Mouse (Mus musculus) forebrain, embryonic 16.5 days (tissue): Measurements from ENCODE around the gene Tmtc4. TPM values are rescaled to one million over a fixed set of nuclear protein-coding genes. Genes with fewer than 3 reads are reported as not detected.
A peak's percentile ranks its signal among the peaks of the same experiment; 100 is the strongest.

Source experiments
- ATAC-seq: fragments of 200-750 bp; cut with Nextera tagmentation; 2 replicates; pipeline ENCODE4 v1.8.0; 2017; ENCODE audit warnings: mild to moderate bottlenecking, moderate library complexity
- H3K27ac ChIP-seq: fragments of 300-500 bp; sonication (generic); 2 replicates; pipeline ENCODE4 v1.5.1; 2014; ENCODE audit warnings: low read length, control low read depth
- H3K27me3 ChIP-seq: fragments of 300-500 bp; sonication (generic); replicated peaks from 2 replicates; pipeline ENCODE4 v1.6.1; 2014; ENCODE audit warnings: low read length; ENCODE audit not compliant: control insufficient read depth, insufficient read depth
- H3K36me3 ChIP-seq: fragments of 300-500 bp; sonication (generic); 2 replicates; pipeline ENCODE4 v1.6.1; 2014; ENCODE audit not compliant: control insufficient read depth, insufficient read depth
- H3K4me1 ChIP-seq: fragments of 300-500 bp; sonication (generic); replicated peaks from 2 replicates; pipeline ENCODE4 v1.6.1; 2014; ENCODE audit warnings: low read length; ENCODE audit not compliant: control insufficient read depth, insufficient read depth
- H3K4me2 ChIP-seq: fragments of 300-500 bp; sonication (generic); 2 replicates; pipeline ENCODE4 v1.6.1; 2014; ENCODE audit warnings: mild to moderate bottlenecking, low read length, control low read depth
- H3K4me3 ChIP-seq: fragments of 300-500 bp; sonication (generic); replicated peaks from 2 replicates; pipeline ENCODE4 v1.5.1; 2014; ENCODE audit warnings: mild to moderate bottlenecking, low read length, control low read depth
- H3K9ac ChIP-seq: fragments of 300-500 bp; sonication (generic); replicated peaks from 2 replicates; pipeline ENCODE4 v1.6.1; 2014; ENCODE audit warnings: low read depth, low read length, control low read depth
- H3K9me3 ChIP-seq: fragments of 300-500 bp; sonication (generic); 2 replicates; pipeline ENCODE4 v1.6.1; 2016; ENCODE audit warnings: low read length; ENCODE audit not compliant: control insufficient read depth
- WGBS: fragments of 180-500 bp; shearing (Covaris S2); extraction: QIAGEN DNeasy Blood & Tissue Kit; methylation state at CpG from one replicate; pipeline ENCODE4 v1.1.7; 2014; 5-methylcytosine and 5-hydroxymethylcytosine counted together
- polyA plus RNA-seq: library from polyadenylated mRNA; unstranded; fragments of >200 nt; fragmentation: Nextera tagmentation; extraction: Ambion mirVana; gene quantifications from 2 replicates; pipeline ENCODE4 v1.2.1, GENCODE M21; 2015

The Tmtc4 gene
- polyA plus RNA-seq, 1 experiment from 2014 or later: 40.3 TPM

DNA sequence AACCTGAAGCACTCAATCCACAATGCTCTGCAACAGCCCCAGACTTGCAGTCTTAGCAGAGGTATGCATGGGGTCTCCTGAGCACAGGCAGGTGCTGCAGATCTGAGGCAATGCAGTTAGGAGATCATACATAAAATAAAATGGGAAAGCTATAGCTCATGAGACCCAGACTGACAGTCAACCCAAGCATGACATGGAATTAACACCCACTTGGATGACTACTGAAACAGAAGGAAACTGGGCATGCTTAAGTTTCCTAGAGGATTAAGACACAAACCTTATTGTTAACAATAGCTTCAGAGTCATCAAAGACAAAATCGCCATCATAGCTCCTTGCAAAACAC lies 6.1 kb downstream of the Tmtc4 start:
- WGBS: 62% methylated on average over 1 of the region's 1 CpGs
- ATAC-seq: no peak

DNA sequence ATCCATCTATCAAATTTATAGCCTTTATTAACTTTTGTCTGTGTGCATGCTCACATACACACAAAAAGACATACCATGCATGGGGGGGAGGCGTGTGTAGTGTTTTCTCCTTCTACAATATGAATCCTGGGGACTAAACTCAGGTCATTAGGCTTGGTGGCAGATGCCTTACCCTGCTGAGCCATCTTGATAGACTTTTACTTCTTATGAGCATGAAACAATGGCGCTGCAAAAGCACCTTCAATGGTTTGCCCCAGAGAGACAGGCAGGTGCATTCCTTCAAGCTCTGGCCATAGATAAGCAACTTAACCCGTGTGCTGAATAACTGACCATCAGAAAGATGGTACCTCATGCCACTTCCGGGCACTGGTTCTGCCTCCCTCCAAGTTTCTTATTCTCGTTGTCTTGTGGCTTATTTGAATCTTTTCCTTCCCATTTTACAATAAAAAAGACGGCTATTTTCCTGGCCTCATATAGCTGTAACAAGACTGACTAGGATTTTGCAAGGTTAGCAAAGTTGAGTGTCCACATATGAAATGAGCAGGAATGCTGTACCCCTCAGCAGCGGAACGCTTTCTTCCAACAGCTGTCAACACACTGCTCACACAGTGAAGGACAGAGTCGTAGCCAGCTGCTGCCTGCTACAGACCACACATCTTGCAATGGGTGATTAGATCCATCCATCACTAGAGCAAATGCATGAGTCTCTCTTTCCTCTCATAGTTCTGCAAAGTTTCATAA lies 6.6 kb downstream of the Tmtc4 start:
- Histone ChIP-seq H3K27me3 (no peaks in the 10 kb centered on the region), H3K27ac (no peak overlapping the region), H3K9me3 (no peaks in the 10 kb centered on the region), H3K9ac (no peak overlapping the region), H3K4me3 (no peak overlapping the region), H3K36me3 (peaks cover 2% of the 10 kb centered on the region; the same call in 1 of the 2 replicates), H3K4me1 (peaks cover 11% of the 10 kb centered on the region), H3K4me2 (no peak overlapping the region)
- ATAC-seq: no peak
- 81% methylated on average over 9 of the region's 9 CpGs for WGBS

More for the DNA sequence above, 6.1 kb downstream of the Tmtc4 start:
- H3K27ac ChIP-seq: no peak overlapping the region
- no peaks in the 10 kb centered on the region for H3K36me3 ChIP-seq
- H3K9me3 ChIP-seq: no peaks in the 10 kb centered on the region
- no peak overlapping the region for H3K4me3 ChIP-seq
- no peaks in the 10 kb centered on the region for H3K27me3 ChIP-seq
- H3K4me1 ChIP-seq: peaks cover 13% of the 10 kb centered on the region
- H3K9ac ChIP-seq: no peak overlapping the region
- H3K4me2 ChIP-seq: no peak overlapping the region

DNA sequence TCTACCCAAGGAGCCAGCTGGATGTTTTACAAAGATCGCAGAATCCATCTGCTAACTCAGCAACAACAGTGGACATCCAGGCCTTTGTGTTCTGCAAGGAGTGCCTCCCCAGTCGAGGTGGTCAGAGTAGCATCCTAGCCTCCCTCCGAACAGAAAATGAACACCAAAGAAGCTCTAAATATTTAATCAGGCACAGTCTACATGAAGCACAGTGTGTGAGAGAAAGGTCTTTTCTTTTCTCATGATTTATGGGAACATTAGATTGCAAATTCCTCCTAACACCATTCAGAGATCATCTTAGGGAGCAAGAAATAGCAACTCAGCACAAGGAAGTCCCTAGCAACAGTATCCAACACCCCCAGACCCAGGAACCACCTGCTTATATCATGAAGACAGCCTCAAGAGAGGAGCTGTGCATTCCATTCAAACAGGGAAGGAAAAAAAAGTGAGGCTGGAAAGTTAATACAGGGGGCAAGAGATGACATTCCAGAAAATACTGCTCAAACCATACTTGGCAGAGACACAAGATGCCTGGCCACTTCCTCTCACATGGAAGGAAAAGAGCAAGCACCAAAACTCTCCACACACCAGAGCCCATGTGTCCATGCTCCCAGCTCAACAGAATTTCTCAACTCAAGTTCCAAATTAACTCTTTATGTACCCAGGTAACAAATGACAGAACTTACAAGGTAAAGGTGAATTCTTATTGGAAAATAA lies 8.8 kb downstream of the Tmtc4 start:
- no peak overlapping the region for H3K4me3 ChIP-seq
- 69% methylated on average over 3 of the region's 3 CpGs for WGBS
- no peak overlapping the region for H3K4me2 ChIP-seq
- H3K36me3 ChIP-seq: peaks cover 9% of the 10 kb centered on the region
- no peaks in the 10 kb centered on the region; the same call in 1 of the 2 replicates for H3K4me1 ChIP-seq
- no peaks in the 10 kb centered on the region for H3K9me3 ChIP-seq
- no peak overlapping the region for H3K9ac ChIP-seq
- 0 out of 2 replicates have a peak, but pooled peaks have one; percentile 20 for ATAC-seq
- no peak overlapping the region for H3K27ac ChIP-seq
- no peaks in the 10 kb centered on the region for H3K27me3 ChIP-seq

DNA sequence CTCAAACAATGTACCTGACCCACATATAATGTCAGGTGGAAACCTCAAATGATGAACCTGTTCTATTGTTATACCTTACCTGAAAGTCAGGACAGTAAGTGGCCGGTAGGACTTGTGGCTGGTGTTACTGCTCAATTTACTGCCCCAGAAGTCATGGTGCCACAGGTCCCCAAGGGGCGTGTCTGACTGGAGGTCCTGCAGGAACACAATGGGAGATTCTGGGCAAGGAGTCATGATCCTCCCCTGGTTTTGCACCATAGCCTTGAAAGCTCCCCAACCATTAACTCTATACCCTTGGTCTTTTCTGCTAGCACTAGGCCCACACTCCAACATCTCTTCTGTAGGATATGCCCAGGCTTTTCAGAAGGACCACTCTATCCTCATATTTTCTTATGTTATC lies 10.7 kb downstream of the Tmtc4 start:
- no peaks in the 10 kb centered on the region for H3K9me3 ChIP-seq
- H3K27me3 ChIP-seq: no peaks in the 10 kb centered on the region
- no peak for ATAC-seq
- H3K9ac ChIP-seq: no peak overlapping the region
- H3K27ac ChIP-seq: no peak overlapping the region
- H3K4me2 ChIP-seq: no peak overlapping the region
- H3K36me3 ChIP-seq: peaks cover 9% of the 10 kb centered on the region
- no peaks in the 10 kb centered on the region; the same call in 1 of the 2 replicates for H3K4me1 ChIP-seq
- WGBS: 96% methylated on average over 2 of the region's 2 CpGs
- no peak overlapping the region for H3K4me3 ChIP-seq

DNA sequence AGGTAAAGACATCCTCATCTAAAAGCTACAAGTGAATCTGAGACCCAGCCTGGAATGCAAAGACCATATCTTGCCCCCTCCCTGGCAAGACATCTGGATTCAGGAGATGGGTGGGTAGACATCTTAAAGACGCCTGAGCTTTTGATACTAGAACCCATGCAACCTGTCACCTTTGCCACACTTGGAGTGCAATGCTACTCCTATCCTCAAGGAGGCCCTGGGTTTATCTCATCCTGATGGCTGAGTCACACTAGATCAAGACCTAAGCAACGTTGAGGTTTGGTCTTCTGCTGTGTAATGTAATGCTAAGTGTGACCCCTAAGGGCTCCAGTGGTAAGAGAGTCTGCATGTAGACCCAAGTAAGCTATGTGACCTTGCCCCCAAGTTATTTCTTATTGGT lies 15.8 kb downstream of the Tmtc4 start:
- Histone ChIP-seq H3K9ac (no peak overlapping the region), H3K27ac (no peak overlapping the region), H3K4me2 (no peak overlapping the region), H3K9me3 (no peaks in the 10 kb centered on the region), H3K4me3 (no peak overlapping the region), H3K36me3 (peaks cover 9% of the 10 kb centered on the region), H3K4me1 (no peaks in the 10 kb centered on the region), H3K27me3 (no peaks in the 10 kb centered on the region)
- ATAC-seq: no peak
- 85% methylated on average over 2 of the region's 2 CpGs for WGBS

DNA sequence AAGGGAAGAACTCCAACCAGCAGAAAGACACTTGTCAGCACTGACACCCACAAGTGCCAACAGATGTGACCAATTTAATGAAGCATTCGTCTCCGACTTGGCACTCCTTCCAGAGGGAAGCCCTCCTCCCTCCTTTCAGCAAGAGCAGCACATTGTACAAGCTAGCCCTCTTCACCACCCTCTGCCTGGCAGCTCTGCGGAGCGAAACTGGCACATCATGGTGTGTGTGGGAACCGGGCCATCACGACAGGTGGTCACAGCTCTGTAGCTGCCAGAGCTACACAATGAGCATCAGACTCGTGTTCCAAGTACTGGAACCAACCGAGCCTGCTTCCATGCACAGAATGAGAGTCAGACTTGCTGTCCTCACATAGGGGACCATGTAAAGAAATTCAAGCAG lies 25.9 kb downstream of the Tmtc4 start:
- Histone ChIP-seq H3K27me3 (no peaks in the 10 kb centered on the region), H3K4me1 (peaks cover 8% of the 10 kb centered on the region), H3K9me3 (no peaks in the 10 kb centered on the region), H3K27ac (no peak overlapping the region), H3K36me3 (peaks cover 3% of the 10 kb centered on the region; the same call in 1 of the 2 replicates), H3K4me2 (no peak overlapping the region), H3K4me3 (no peak overlapping the region), H3K9ac (no peak overlapping the region)
- ATAC-seq: peak; percentile 99
- WGBS: 22% methylated on average over 8 of the region's 8 CpGs

DNA sequence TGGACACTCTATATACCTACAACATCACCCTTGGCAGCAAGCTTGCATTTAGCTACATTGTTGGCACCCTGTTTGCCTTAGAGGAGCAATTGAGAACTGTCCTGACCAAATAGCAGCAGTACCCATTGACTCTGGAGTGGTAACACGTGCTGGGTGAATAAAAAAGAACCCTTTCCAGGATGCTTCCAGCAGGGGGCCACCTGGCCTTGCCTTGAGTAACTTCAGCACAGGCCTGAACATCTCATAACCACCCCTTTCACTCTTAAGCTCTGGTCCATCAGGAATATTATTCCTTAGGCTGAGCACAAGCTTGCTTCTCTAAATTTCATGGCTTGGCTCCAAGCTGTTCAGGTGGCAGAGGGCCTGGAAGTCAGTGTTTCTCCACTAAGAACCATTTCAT lies 30.5 kb downstream of the Tmtc4 start:
- no peak overlapping the region for H3K9ac ChIP-seq
- WGBS: 7% methylated on average over 1 of the region's 1 CpGs
- H3K9me3 ChIP-seq: no peaks in the 10 kb centered on the region
- no peak overlapping the region for H3K27ac ChIP-seq
- H3K4me2 ChIP-seq: no peak overlapping the region
- no peak overlapping the region for H3K4me3 ChIP-seq
- no peaks in the 10 kb centered on the region for H3K36me3 ChIP-seq
- peak; percentile 41 for ATAC-seq
- peaks cover 8% of the 10 kb centered on the region for H3K4me1 ChIP-seq
- H3K27me3 ChIP-seq: no peaks in the 10 kb centered on the region

DNA sequence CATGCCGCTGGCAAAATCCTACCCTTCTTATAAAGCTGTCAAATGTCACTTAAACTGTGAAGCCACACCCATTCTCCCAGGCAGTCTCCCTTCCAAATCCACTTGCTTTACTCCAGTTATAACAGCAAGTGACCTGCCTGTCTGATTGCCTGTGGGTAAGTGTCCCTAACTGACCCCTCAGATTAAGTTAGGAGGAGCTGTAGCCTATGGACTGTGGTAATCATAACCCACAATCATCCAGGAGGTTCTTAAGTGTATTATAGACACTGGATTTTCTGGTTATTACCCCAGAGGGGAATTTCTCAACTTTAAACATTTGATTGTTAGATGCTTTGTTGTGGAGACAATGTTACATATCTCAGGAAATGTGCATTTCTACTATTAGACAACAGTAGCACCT lies 31.3 kb downstream of the Tmtc4 start:
- peaks cover under 1% of the 10 kb centered on the region for H3K4me1 ChIP-seq
- H3K36me3 ChIP-seq: no peaks in the 10 kb centered on the region
- ATAC-seq: no peak
- no peak overlapping the region for H3K4me3 ChIP-seq
- H3K9me3 ChIP-seq: no peaks in the 10 kb centered on the region
- H3K27me3 ChIP-seq: no peaks in the 10 kb centered on the region
- no peak overlapping the region for H3K9ac ChIP-seq
- no peak overlapping the region for H3K4me2 ChIP-seq
- WGBS: 89% methylated on average over 1 of the region's 1 CpGs
- H3K27ac ChIP-seq: no peak overlapping the region

DNA sequence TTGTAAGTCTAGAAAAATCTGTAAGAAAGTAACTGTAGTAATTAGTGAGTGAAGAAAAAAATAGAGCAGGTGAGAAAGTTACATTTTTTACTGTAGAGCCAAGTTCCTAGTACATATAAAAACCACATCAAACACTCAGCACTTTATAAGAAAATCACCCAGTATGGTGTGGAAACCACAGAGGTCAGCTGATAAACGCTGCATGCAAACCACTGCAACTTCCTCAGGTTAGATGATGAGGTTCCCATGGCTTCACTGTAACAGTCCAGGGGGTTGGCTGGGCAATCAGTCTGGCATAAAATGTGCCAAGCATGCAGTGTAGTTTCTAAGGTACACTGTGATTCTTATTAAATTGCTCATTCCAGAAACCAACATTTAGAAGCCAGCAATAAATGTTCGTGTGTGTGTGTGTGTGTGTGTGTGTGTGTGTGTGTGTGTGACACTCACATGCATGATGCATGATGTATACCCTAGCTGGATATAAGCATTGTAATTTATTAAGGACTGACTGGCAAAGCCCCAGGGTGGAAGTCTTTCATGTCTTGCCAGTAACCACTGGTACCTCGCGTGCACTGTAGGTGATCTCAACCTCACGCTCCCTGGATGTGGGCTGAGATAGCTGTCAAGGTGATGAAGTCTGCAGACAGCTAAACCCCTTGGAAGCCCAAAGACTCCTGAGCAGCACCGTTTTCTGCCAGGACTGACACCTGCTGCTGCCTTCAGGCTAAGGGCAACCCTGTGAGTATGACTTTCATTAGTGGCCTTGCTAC lies 32.0 kb downstream of the Tmtc4 start:
- Histone ChIP-seq H3K9ac (no peak overlapping the region), H3K4me3 (no peak overlapping the region), H3K9me3 (no peaks in the 10 kb centered on the region), H3K4me2 (no peak overlapping the region), H3K4me1 (no peaks in the 10 kb centered on the region), H3K27me3 (no peaks in the 10 kb centered on the region), H3K36me3 (no peaks in the 10 kb centered on the region), H3K27ac (no peak overlapping the region)
- no peak for ATAC-seq
- WGBS: 70% methylated on average over 6 of the region's 6 CpGs
